In genomic region chr9:80089409-80089808, GRCm38 (mm10) we compare ENCODE assay signal across 26 mouse cellular contexts. TPM values are rescaled to one million over a fixed set of nuclear protein-coding genes. Genes with fewer than 3 reads are reported as not detected.
DNase-seq lines count a peak whose midpoint lies in the region; ATAC-seq and TF ChIP-seq lines count a peak whose summit lies in the region.
"Had no signal": no experiment of that assay in that cellular context is flagged by ENCODE, and none has a peak within 500 bp of the region (broad histone marks: within the 10 kb centered on the region; RNA-seq: fewer than 3 reads in every experiment).

No protein-coding gene starts in this region.

- no peak overlapping the region for H3K27ac ChIP-seq in kidney, embryonic 14.5 days (ENCODE audit: low read depth, low read length)
- no peak overlapping the region for H3K27ac ChIP-seq in lung, embryonic 14.5 days (ENCODE audit: low read depth)
- H3K27ac ChIP-seq: embryonic facial prominence, embryonic 13.5 days; forebrain, embryonic 10.5 days; forebrain, embryonic 13.5 days; heart, adult 2 months; heart, embryonic 10.5 days; heart, embryonic 13.5 days; hindbrain, embryonic 10.5 days; hindbrain, embryonic 13.5 days had no signal

- no peaks in the 10 kb centered on the region for H3K9me3 ChIP-seq in kidney, embryonic 14.5 days (ENCODE audit: control insufficient read depth, low read length)
- H3K9me3 ChIP-seq in lung, embryonic 14.5 days (ENCODE audit: low read depth, low read length) = no peaks in the 10 kb centered on the region
- H3K9me3 ChIP-seq: embryonic facial prominence, embryonic 13.5 days; forebrain, embryonic 10.5 days; forebrain, embryonic 13.5 days; heart, embryonic 10.5 days; heart, embryonic 13.5 days; hindbrain, embryonic 10.5 days; hindbrain, embryonic 13.5 days had no signal

- no peak for TF ChIP-seq POLR2A in lung, adult 2 months (IDR thresholded peaks at IDR 0.05; ENCODE audit: borderline replicate concordance, extremely low read depth, low read depth, low read length)

- no peak overlapping the region for H3K9ac ChIP-seq in kidney, embryonic 14.5 days (ENCODE audit: low read depth, low read length)
- H3K9ac ChIP-seq in lung, embryonic 14.5 days = no peak overlapping the region
- H3K9ac ChIP-seq: embryonic facial prominence, embryonic 13.5 days; forebrain, embryonic 13.5 days; heart, embryonic 13.5 days; hindbrain, embryonic 13.5 days had no signal

- no peak for DNase-seq in kidney, adult 11 months
- peak; percentile 61 for DNase-seq in lung, embryonic 14.5 days
- no peak for DNase-seq in lung, adult 2 months
- peak; percentile 21 for DNase-seq in NIH3T3 (ENCODE audit: low read depth)
- no peak for DNase-seq in adrenal gland, postnatal 10 days
- DNase-seq: adrenal gland, postnatal 14 days; cerebellum, adult 11 months; cerebellum, adult 2 months; cerebellum, adult 9-11 months; cerebellum, postnatal 25 days; gastrocnemius, postnatal 10 days; gastrocnemius, postnatal 36 days; heart, adult 2 months; heart, postnatal 36 days had no signal

- H3K4me3 ChIP-seq in kidney, embryonic 14.5 days (ENCODE audit: low read length) = no peak overlapping the region
- no peak overlapping the region for H3K4me3 ChIP-seq in lung, embryonic 14.5 days (ENCODE audit: low read depth, low read length)
- no peak overlapping the region for H3K4me3 ChIP-seq in lung, adult 2 months (replicated peaks; ENCODE audit: extremely low read depth, low read depth, low read length)
- H3K4me3 ChIP-seq: embryonic facial prominence, embryonic 13.5 days; forebrain, embryonic 10.5 days; forebrain, embryonic 13.5 days; heart, adult 2 months; heart, embryonic 10.5 days; heart, embryonic 13.5 days; hindbrain, embryonic 10.5 days; hindbrain, embryonic 13.5 days had no signal

- H3K36me3 ChIP-seq in kidney, embryonic 14.5 days (ENCODE audit: control insufficient read depth, insufficient read depth, low read length) = no peaks in the 10 kb centered on the region; the same call in 1 of the 2 replicates
- peaks cover 19% of the 10 kb centered on the region for H3K36me3 ChIP-seq in lung, embryonic 14.5 days (ENCODE audit: insufficient read depth)

- no peak for TF ChIP-seq CTCF in lung, embryonic 14.5 days (IDR thresholded peaks at IDR 0.05; ENCODE audit: low read depth)
- no peak for TF ChIP-seq CTCF in lung, adult 2 months (IDR thresholded peaks at IDR 0.05; ENCODE audit: insufficient read depth, low read length)

- peaks cover 16% of the 10 kb centered on the region for H3K4me1 ChIP-seq in kidney, embryonic 14.5 days (ENCODE audit: control insufficient read depth, insufficient read depth, low read length)
- peaks cover 12% of the 10 kb centered on the region for H3K4me1 ChIP-seq in lung, embryonic 14.5 days (ENCODE audit: insufficient read depth)
- H3K4me1 ChIP-seq in lung, adult 2 months (ENCODE audit: control insufficient read depth, insufficient read depth, low read length) = peaks cover 5% of the 10 kb centered on the region

- no peak overlapping the region for H3K4me2 ChIP-seq in kidney, embryonic 14.5 days (replicated peaks; ENCODE audit: low read depth, low read length)
- no peak overlapping the region for H3K4me2 ChIP-seq in lung, embryonic 14.5 days
- H3K4me2 ChIP-seq: embryonic facial prominence, embryonic 13.5 days; forebrain, embryonic 13.5 days; heart, embryonic 13.5 days; hindbrain, embryonic 13.5 days had no signal

- no peaks in the 10 kb centered on the region for H3K27me3 ChIP-seq in kidney, embryonic 14.5 days (ENCODE audit: control insufficient read depth, insufficient read depth, low read length)
- no peaks in the 10 kb centered on the region for H3K27me3 ChIP-seq in lung, embryonic 14.5 days (ENCODE audit: insufficient read depth, low read length)
- H3K27me3 ChIP-seq: embryonic facial prominence, embryonic 13.5 days; forebrain, embryonic 13.5 days; heart, embryonic 13.5 days; hindbrain, embryonic 13.5 days; Patski had no signal

- 48% methylated on average over 3 of the region's 3 CpGs for WGBS in kidney, embryonic 14.5 days
- 18% methylated on average over 3 of the region's 3 CpGs for WGBS in lung, embryonic 14.5 days
- 32% methylated on average over 3 of the region's 3 CpGs for WGBS in lung, adult 2 months

- peak; percentile 53; the same call in 1 of the 2 replicates for ATAC-seq in kidney, embryonic 14.5 days (ENCODE audit: low FRiP score, low TSS enrichment)
- ATAC-seq in lung, embryonic 14.5 days (ENCODE audit: insufficient read depth) = peak; percentile 36
- ATAC-seq: CD4-positive, CD25-positive, alpha-beta regulatory T cell, adult 4 months; forebrain, embryonic 13.5 days; forebrain, embryonic 16.5 days; hindbrain, embryonic 16.5 days; Patski had no signal

RNA-seq across cellular contexts. Expression of gene Senp6, which starts 22.7 kb away (rescaled TPM):
- 73.5 and 82.3 TPM in 2 replicates for polyA plus RNA-seq in kidney, embryonic 14.5 days (2014; fragmentation: Nextera tagmentation; extraction: Ambion mirVana)
- 69.8 and 76.0 TPM in 2 replicates for polyA plus RNA-seq in lung, embryonic 14.5 days (2014; fragmentation: Nextera tagmentation; extraction: Ambion mirVana)
- 23.7 and 25.3 TPM in 2 replicates for polyA plus RNA-seq in lung, adult 2 months (2012; rRNA removed)
- 100 to 1,000 TPM; 103 to 107 TPM for total RNA-seq in adrenal gland, postnatal 10 days (2021)

Comparison
In these comparisons a context has a peak if more than half of its experiments do, and no peak if none do; other contexts are left out.
1. DNase-seq: peak in lung, embryonic 14.5 days (single experiment) and NIH3T3 (single experiment); none in kidney, adult 11 months (single experiment), lung, adult 2 months (single experiment) and adrenal gland, postnatal 10 days (single experiment).